ENCODE assay signal across 22 mouse cellular contexts in genomic region chr1:99959428-99959987, GRCm38 (mm10).
DNase-seq lines count a peak whose midpoint lies in the region; ATAC-seq and TF ChIP-seq lines count a peak whose summit lies in the region.
"Had no signal": no experiment of that assay in that cellular context is flagged by ENCODE, and none has a peak within 500 bp of the region (broad histone marks: within the 10 kb centered on the region; RNA-seq: fewer than 3 reads in every experiment).

No protein-coding gene starts in this region.

- peak; percentile 28 for DNase-seq in forebrain, embryonic 14.5 days (ENCODE audit: low spot score)
- no peak for DNase-seq in forebrain, postnatal 0 days
- DNase-seq in midbrain, postnatal 0 days (ENCODE audit: low spot score) = no peak
- DNase-seq in midbrain, embryonic 10.5 days (ENCODE audit: low spot score) = no peak
- peak; percentile 57 for DNase-seq in brain, embryonic 14.5 days (ENCODE audit: low read depth)
- DNase-seq in cerebellum, postnatal 25 days = no peak
- DNase-seq: adrenal gland, adult 8-10 months; adrenal gland, postnatal 14 days; adrenal gland, postnatal 36 days; cerebellum, adult 11-12 months; cerebellum, adult 2 months; cerebellum, adult 9-10 months; cerebellum, postnatal 10 days; cerebellum, postnatal 36 days; embryo, embryonic 11 days had no signal

- TF ChIP-seq POLR2A in brain, embryonic 14.5 days (IDR thresholded peaks at IDR 0.05; ENCODE audit: borderline replicate concordance, extremely low read depth, insufficient read depth, insufficient read length, poor library complexity, severe bottlenecking) = no peak

- H3K9ac ChIP-seq in forebrain, embryonic 14.5 days (ENCODE audit: low read length) = no peak overlapping the region
- no peak overlapping the region for H3K9ac ChIP-seq in forebrain, postnatal 0 days
- no peak overlapping the region for H3K9ac ChIP-seq in midbrain, embryonic 13.5 days (replicated peaks)
- H3K9ac ChIP-seq in midbrain, postnatal 0 days (replicated peaks; ENCODE audit: low read length, poor library complexity, severe bottlenecking) = no peak overlapping the region
- no peak overlapping the region for H3K9ac ChIP-seq in midbrain, embryonic 16.5 days (ENCODE audit: low read depth, low read length)
- H3K9ac ChIP-seq: embryonic facial prominence, embryonic 13.5 days; embryonic facial prominence, embryonic 15.5 days; forebrain, embryonic 12.5 days had no signal

- no peaks in the 10 kb centered on the region for H3K9me3 ChIP-seq in forebrain, embryonic 14.5 days (replicated peaks; ENCODE audit: control insufficient read depth, low read length)
- no peaks in the 10 kb centered on the region for H3K9me3 ChIP-seq in forebrain, postnatal 0 days (ENCODE audit: low read length)
- no peaks in the 10 kb centered on the region for H3K9me3 ChIP-seq in midbrain, embryonic 13.5 days
- H3K9me3 ChIP-seq in midbrain, postnatal 0 days (ENCODE audit: low read length) = no peaks in the 10 kb centered on the region
- peaks cover 4% of the 10 kb centered on the region; the same call in 1 of the 2 replicates for H3K9me3 ChIP-seq in midbrain, embryonic 16.5 days (replicated peaks; ENCODE audit: control insufficient read depth, low read length, poor library complexity, severe bottlenecking)
- no peaks in the 10 kb centered on the region for H3K9me3 ChIP-seq in midbrain, embryonic 10.5 days (replicated peaks)
- H3K9me3 ChIP-seq: embryonic facial prominence, embryonic 13.5 days; embryonic facial prominence, embryonic 15.5 days; forebrain, embryonic 12.5 days had no signal

- H3K36me3 ChIP-seq in forebrain, embryonic 14.5 days (ENCODE audit: control insufficient read depth, insufficient read depth, low read length) = no peaks in the 10 kb centered on the region
- H3K36me3 ChIP-seq in forebrain, postnatal 0 days (ENCODE audit: insufficient read depth) = no peaks in the 10 kb centered on the region
- no peaks in the 10 kb centered on the region for H3K36me3 ChIP-seq in midbrain, embryonic 13.5 days
- no peaks in the 10 kb centered on the region for H3K36me3 ChIP-seq in midbrain, postnatal 0 days (ENCODE audit: insufficient read depth, low read length)
- H3K36me3 ChIP-seq in midbrain, embryonic 16.5 days (ENCODE audit: control insufficient read depth, insufficient read depth, low read length) = no peaks in the 10 kb centered on the region
- no peaks in the 10 kb centered on the region for H3K36me3 ChIP-seq in midbrain, embryonic 10.5 days
- H3K36me3 ChIP-seq: embryonic facial prominence, embryonic 13.5 days; embryonic facial prominence, embryonic 15.5 days; forebrain, embryonic 12.5 days had no signal

- WGBS in forebrain, embryonic 14.5 days = 7% methylated on average over 2 of the region's 2 CpGs
- WGBS in forebrain, postnatal 0 days = 7% methylated on average over 2 of the region's 2 CpGs
- 11% methylated on average over 2 of the region's 2 CpGs for WGBS in midbrain, embryonic 13.5 days
- WGBS in midbrain, postnatal 0 days = 6% methylated on average over 2 of the region's 2 CpGs
- WGBS in midbrain, embryonic 16.5 days = 12% methylated on average over 2 of the region's 2 CpGs
- WGBS in midbrain, embryonic 10.5 days = 30% methylated on average over 2 of the region's 2 CpGs

- no peak overlapping the region for H3K4me2 ChIP-seq in forebrain, embryonic 14.5 days (ENCODE audit: low read length)
- no peak overlapping the region for H3K4me2 ChIP-seq in forebrain, postnatal 0 days (ENCODE audit: low read depth)
- no peak overlapping the region for H3K4me2 ChIP-seq in midbrain, embryonic 13.5 days (replicated peaks)
- H3K4me2 ChIP-seq in midbrain, postnatal 0 days (ENCODE audit: low read depth, low read length, poor library complexity, severe bottlenecking) = no peak overlapping the region
- no peak overlapping the region for H3K4me2 ChIP-seq in midbrain, embryonic 16.5 days (ENCODE audit: low read length)
- H3K4me2 ChIP-seq: embryonic facial prominence, embryonic 13.5 days; embryonic facial prominence, embryonic 15.5 days; forebrain, embryonic 12.5 days had no signal

- no peak for TF ChIP-seq CTCF in forebrain, postnatal 0 days (IDR thresholded peaks at IDR 0.05; ENCODE audit: low read depth)
- TF ChIP-seq CTCF in midbrain, postnatal 0 days (IDR thresholded peaks at IDR 0.05) = no peak
- TF ChIP-seq CTCF in brain, embryonic 14.5 days (IDR thresholded peaks at IDR 0.05; ENCODE audit: borderline replicate concordance, extremely low read depth, insufficient read depth, insufficient read length) = no peak

- no peaks in the 10 kb centered on the region for H3K4me1 ChIP-seq in forebrain, embryonic 14.5 days (ENCODE audit: control insufficient read depth, insufficient read depth, low read length)
- H3K4me1 ChIP-seq in forebrain, postnatal 0 days (ENCODE audit: insufficient read depth) = no peaks in the 10 kb centered on the region
- no peaks in the 10 kb centered on the region for H3K4me1 ChIP-seq in midbrain, embryonic 13.5 days (replicated peaks)
- no peaks in the 10 kb centered on the region for H3K4me1 ChIP-seq in midbrain, postnatal 0 days (ENCODE audit: insufficient read depth, low read length)
- H3K4me1 ChIP-seq in midbrain, embryonic 16.5 days (ENCODE audit: control insufficient read depth, insufficient read depth, low read length) = no peaks in the 10 kb centered on the region
- peaks cover 6% of the 10 kb centered on the region for H3K4me1 ChIP-seq in midbrain, embryonic 10.5 days
- H3K4me1 ChIP-seq: embryonic facial prominence, embryonic 13.5 days; embryonic facial prominence, embryonic 15.5 days; forebrain, embryonic 12.5 days had no signal

- no peak overlapping the region for H3K4me3 ChIP-seq in forebrain, embryonic 14.5 days (ENCODE audit: low read depth, low read length)
- no peak overlapping the region for H3K4me3 ChIP-seq in forebrain, postnatal 0 days (ENCODE audit: low read depth, low read length)
- H3K4me3 ChIP-seq in midbrain, embryonic 13.5 days (replicated peaks) = no peak overlapping the region
- H3K4me3 ChIP-seq in midbrain, postnatal 0 days (ENCODE audit: low read depth, low read length) = no peak overlapping the region
- H3K4me3 ChIP-seq in midbrain, embryonic 16.5 days (ENCODE audit: low read depth, low read length) = no peak overlapping the region
- no peak overlapping the region for H3K4me3 ChIP-seq in midbrain, embryonic 10.5 days
- H3K4me3 ChIP-seq: embryonic facial prominence, embryonic 13.5 days; embryonic facial prominence, embryonic 15.5 days; erythroblast, embryonic 14.5 days; forebrain, embryonic 12.5 days had no signal

- H3K27me3 ChIP-seq in forebrain, embryonic 14.5 days (replicated peaks; ENCODE audit: control insufficient read depth, insufficient read depth, low read length) = no peaks in the 10 kb centered on the region
- no peaks in the 10 kb centered on the region for H3K27me3 ChIP-seq in forebrain, postnatal 0 days (ENCODE audit: insufficient read depth, low read length)
- no peaks in the 10 kb centered on the region for H3K27me3 ChIP-seq in midbrain, embryonic 13.5 days
- no peaks in the 10 kb centered on the region for H3K27me3 ChIP-seq in midbrain, postnatal 0 days (ENCODE audit: insufficient read depth, low read length)
- no peaks in the 10 kb centered on the region for H3K27me3 ChIP-seq in midbrain, embryonic 16.5 days (ENCODE audit: control insufficient read depth, insufficient read depth, low read depth, low read length)
- H3K27me3 ChIP-seq in midbrain, embryonic 10.5 days (ENCODE audit: low read depth, poor library complexity, severe bottlenecking) = no peaks in the 10 kb centered on the region
- H3K27me3 ChIP-seq: embryonic facial prominence, embryonic 13.5 days; embryonic facial prominence, embryonic 15.5 days; forebrain, embryonic 12.5 days had no signal

- ATAC-seq in forebrain, embryonic 14.5 days = peak; percentile 60
- ATAC-seq in forebrain, postnatal 0 days = no peak
- ATAC-seq in midbrain, embryonic 13.5 days = 0 out of 2 replicates have a peak, but pooled peaks have one; percentile 48
- ATAC-seq in midbrain, postnatal 0 days (ENCODE audit: low FRiP score) = no peak
- peak; percentile 75; the same call in 1 of the 2 replicates for ATAC-seq in midbrain, embryonic 16.5 days
- ATAC-seq: activated CD4-positive, CD25-positive, alpha-beta regulatory T cell, adult 4 months had no signal

- H3K27ac ChIP-seq in forebrain, embryonic 14.5 days (ENCODE audit: low read depth, low read length) = no peak overlapping the region
- no peak overlapping the region for H3K27ac ChIP-seq in forebrain, postnatal 0 days (ENCODE audit: low read depth, low read length)
- no peak overlapping the region for H3K27ac ChIP-seq in midbrain, embryonic 13.5 days
- H3K27ac ChIP-seq in midbrain, postnatal 0 days (ENCODE audit: low read depth, low read length) = no peak overlapping the region
- no peak overlapping the region for H3K27ac ChIP-seq in midbrain, embryonic 16.5 days (ENCODE audit: low read length)
- H3K27ac ChIP-seq in midbrain, embryonic 10.5 days (replicated peaks) = no peak overlapping the region
- H3K27ac ChIP-seq: embryonic facial prominence, embryonic 13.5 days; embryonic facial prominence, embryonic 15.5 days; forebrain, embryonic 12.5 days had no signal

Comparison
In these comparisons a context has a peak if more than half of its experiments do, and no peak if none do; other contexts are left out.
1. ATAC-seq: peak in forebrain, embryonic 14.5 days (single experiment), midbrain, embryonic 13.5 days (single experiment) and midbrain, embryonic 16.5 days (single experiment); none in forebrain, postnatal 0 days (single experiment) and midbrain, postnatal 0 days (single experiment).
2. DNase-seq: peak in forebrain, embryonic 14.5 days (single experiment) and brain, embryonic 14.5 days (single experiment); none in forebrain, postnatal 0 days (single experiment), midbrain, postnatal 0 days (single experiment), midbrain, embryonic 10.5 days (single experiment) and cerebellum, postnatal 25 days (0 of 2).